Mouse (Mus musculus): ENCODE measurements at regions not wholly inside any gene's neighbourhood (a gene's known extent, or its start where the extent isn't known, plus 50 kb on each side); places are given as distances from the start of the nearest gene placed in this dataset.

DNA sequence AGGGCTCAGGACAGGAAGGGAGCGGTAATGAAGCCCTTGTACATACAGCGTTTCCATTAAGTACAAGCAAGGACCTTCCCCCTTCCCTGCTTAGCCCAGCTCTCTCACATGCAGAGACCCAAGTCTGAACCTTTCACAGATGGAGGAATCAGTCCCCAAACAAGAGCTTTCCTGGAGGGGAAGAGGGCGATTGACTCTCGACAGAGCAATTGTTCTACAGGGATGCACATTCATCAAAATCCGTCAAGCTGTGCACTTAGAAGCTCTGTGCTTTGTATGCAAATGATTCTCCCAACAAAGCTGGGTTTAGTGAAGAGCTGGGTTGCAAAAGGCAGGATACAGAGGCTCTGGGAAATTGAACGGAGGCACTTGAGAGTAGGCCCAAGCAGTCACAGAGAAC, 141.1 kb upstream of the Haao start:
- H3K36me3 ChIP-seq (replicated peaks) = no peaks in the 10 kb centered on the region
- no peaks in the 10 kb centered on the region for H3K9me3 ChIP-seq (replicated peaks)
- no peak overlapping the region for H3K4me2 ChIP-seq
- H3K4me1 ChIP-seq (replicated peaks) = peaks cover 29% of the 10 kb centered on the region
- no peak overlapping the region for H3K9ac ChIP-seq
- no peak for ATAC-seq (ENCODE audit: insufficient read depth)
- WGBS (ENCODE audit: insufficient replicate concordance) = 43% methylated on average over 6 of the region's 6 CpGs
- H3K4me3 ChIP-seq (replicated peaks) = no peak overlapping the region
- H3K27me3 ChIP-seq = no peaks in the 10 kb centered on the region
- H3K27ac ChIP-seq (replicated peaks) = no peak overlapping the region; the same call in 1 of the 2 replicates

DNA sequence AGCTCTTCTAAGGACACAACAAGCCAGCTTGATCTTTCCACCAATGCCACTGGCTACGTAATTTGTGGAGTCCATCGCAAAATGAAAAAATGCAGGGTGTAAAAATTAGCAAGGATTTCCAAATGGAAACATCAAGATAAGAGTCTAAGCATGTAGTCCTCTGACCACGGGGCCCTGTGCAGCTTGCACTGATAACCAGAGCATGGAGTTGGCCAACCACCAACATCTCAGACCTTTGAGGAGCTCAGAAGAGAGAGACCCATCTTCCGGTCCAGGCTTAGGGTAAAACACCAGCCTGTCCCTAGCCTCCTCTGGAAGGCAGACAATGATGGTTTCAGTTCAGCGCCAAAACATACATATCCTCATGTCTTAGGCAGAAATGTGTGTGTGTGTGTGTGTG, 140.4 kb upstream of the Haao start:
- peaks cover 30% of the 10 kb centered on the region for H3K4me1 ChIP-seq (replicated peaks)
- H3K27me3 ChIP-seq = no peaks in the 10 kb centered on the region
- H3K27ac ChIP-seq (replicated peaks) = no peak overlapping the region
- H3K9me3 ChIP-seq (replicated peaks) = no peaks in the 10 kb centered on the region
- no peak overlapping the region for H3K4me2 ChIP-seq
- no peaks in the 10 kb centered on the region for H3K36me3 ChIP-seq (replicated peaks)
- ATAC-seq (ENCODE audit: insufficient read depth) = no peak
- WGBS (ENCODE audit: insufficient replicate concordance) = 24% methylated on average over 5 of the region's 5 CpGs
- no peak overlapping the region for H3K9ac ChIP-seq
- H3K4me3 ChIP-seq (replicated peaks) = no peak overlapping the region

DNA sequence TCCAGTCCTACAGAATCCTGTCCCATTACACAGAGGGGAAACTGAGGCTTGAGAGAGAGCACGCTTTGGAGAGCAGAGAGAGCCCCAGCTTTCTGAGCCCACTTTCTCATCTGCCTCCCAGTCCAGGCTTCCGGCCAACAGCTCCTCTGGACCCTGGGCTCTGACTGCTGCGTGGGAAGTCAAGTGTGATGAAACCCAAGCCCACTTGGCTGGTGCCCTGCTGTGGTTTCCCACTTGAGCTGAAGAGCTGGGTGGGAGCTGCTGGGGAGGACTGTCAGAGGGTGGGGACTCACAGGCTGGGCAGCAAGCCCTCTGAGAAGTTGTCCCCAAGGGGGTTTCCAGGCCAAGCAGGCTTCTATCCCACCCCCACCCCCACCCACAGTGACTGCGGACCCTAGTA, 139.9 kb upstream of the Haao start:
- Histone ChIP-seq H3K9ac (no peak overlapping the region), H3K36me3 (replicated peaks) (no peaks in the 10 kb centered on the region), H3K4me3 (replicated peaks) (no peak overlapping the region), H3K9me3 (replicated peaks) (no peaks in the 10 kb centered on the region), H3K27me3 (no peaks in the 10 kb centered on the region), H3K27ac (replicated peaks) (no peak overlapping the region), H3K4me2 (no peak overlapping the region), H3K4me1 (replicated peaks) (peaks cover 35% of the 10 kb centered on the region)
- WGBS (ENCODE audit: insufficient replicate concordance) = 64% methylated on average over 4 of the region's 4 CpGs
- no peak for ATAC-seq (ENCODE audit: insufficient read depth)

DNA sequence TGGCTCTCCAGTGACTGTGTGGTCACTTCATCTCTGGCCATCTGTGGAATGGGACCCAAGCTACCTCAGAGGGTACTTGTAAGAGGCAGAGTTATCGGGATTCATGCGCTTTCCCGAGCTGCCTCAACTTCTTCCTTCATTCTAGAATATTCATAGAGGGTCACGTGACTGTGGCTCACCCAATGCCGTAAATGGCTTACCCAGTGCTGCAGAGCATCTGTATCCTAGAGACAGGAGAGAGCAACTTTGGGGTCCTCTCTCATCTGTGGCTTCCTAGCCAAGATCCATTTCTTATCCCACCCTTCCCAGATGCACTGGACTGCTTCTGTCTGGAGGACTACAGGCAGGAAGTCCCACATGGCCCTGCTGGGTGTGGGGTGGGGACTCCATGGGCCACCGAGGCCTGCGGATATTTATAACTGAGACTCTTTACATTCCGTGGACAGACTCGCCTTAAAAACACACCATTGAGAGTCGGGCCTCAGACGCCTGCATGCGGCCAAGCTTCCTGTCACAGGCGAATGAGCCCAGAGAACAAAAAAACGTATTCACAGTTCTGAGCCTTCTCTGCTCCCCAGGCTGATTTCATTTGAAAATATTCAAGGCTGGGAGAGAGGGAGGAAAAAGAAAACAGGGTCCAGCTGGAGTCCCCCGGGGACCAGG, 138.3 kb upstream of the Haao start:
- ATAC-seq (ENCODE audit: insufficient read depth) = no peak
- Histone ChIP-seq H3K4me1 (replicated peaks) (peaks cover 36% of the 10 kb centered on the region), H3K9ac (no peak overlapping the region)

DNA sequence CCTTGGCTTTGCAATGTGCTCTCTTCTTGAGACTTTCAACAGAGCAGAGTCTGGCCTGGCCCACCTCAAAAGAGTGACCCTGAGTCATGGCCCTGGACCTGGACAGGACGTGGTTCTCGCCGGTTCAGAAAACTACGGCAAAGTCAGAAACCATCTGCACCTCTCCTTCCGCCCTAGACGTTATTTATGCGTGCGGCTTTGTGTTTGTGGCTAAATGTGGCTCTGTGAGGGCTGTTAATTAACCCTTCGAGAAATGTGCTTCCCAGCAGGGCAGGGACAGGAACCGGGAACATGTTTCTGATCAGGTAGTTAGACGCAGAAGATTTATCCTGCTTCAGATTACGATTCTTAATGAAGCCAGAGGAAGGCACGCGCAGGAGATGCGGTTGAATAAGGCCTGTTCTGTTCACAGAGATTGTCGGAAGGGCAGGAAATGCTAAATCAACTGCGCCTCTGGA, 137.6 kb upstream of the Haao start:
- 0 out of 2 replicates have a peak overlapping the region, but pooled peaks have one; percentile 9 for H3K27ac ChIP-seq (replicated peaks)
- WGBS (ENCODE audit: insufficient replicate concordance) = 23% methylated on average over 17 of the region's 17 CpGs
- no peaks in the 10 kb centered on the region for H3K36me3 ChIP-seq (replicated peaks)
- H3K4me3 ChIP-seq (replicated peaks) = no peak overlapping the region
- no peak overlapping the region for H3K4me2 ChIP-seq
- ATAC-seq (ENCODE audit: insufficient read depth) = no peak
- H3K9me3 ChIP-seq (replicated peaks) = no peaks in the 10 kb centered on the region
- no peak overlapping the region for H3K9ac ChIP-seq
- H3K27me3 ChIP-seq = no peaks in the 10 kb centered on the region
- peaks cover 30% of the 10 kb centered on the region for H3K4me1 ChIP-seq (replicated peaks)

More for the DNA sequence above, 138.3 kb upstream of the Haao start:
- no peaks in the 10 kb centered on the region for H3K27me3 ChIP-seq
- H3K36me3 ChIP-seq (replicated peaks) = no peaks in the 10 kb centered on the region
- WGBS (ENCODE audit: insufficient replicate concordance) = 39% methylated on average over 15 of the region's 15 CpGs
- H3K9me3 ChIP-seq (replicated peaks) = no peaks in the 10 kb centered on the region
- no peak overlapping the region for H3K4me2 ChIP-seq
- no peak overlapping the region for H3K4me3 ChIP-seq (replicated peaks)
- 0 out of 2 replicates have a peak overlapping the region, but pooled peaks have one; percentile 9 for H3K27ac ChIP-seq (replicated peaks)

DNA sequence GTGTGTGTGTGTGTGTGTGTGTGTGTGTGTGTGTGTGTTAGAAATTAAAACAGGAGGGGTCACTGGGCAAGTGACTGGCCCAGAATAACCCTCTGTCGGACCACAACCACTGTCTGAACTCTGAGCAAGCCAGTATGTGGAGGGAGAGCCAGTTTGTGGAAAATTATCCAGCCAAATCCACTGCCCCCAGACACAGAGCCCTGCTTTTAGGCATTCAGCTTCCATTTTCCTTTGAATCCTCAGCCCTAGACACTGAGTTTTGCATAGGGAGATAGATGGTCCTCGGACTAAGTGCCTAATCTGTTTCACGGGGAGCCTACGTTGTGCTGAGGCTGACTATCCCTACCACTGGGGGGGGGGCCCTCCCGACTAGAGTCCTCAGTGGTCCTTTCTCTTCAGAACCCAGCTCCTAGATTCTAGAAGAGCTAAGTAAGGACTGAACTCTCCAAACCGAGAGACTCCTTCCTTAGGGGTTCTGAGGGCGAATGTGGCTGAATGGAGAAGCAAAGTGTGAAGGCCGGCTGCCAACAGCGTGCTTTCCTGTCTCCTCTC, 136.2 kb upstream of the Haao start:
- no peak overlapping the region for H3K27ac ChIP-seq (replicated peaks)
- H3K4me2 ChIP-seq = no peak overlapping the region
- H3K27me3 ChIP-seq = no peaks in the 10 kb centered on the region
- H3K9ac ChIP-seq = no peak overlapping the region
- H3K4me1 ChIP-seq (replicated peaks) = peaks cover 25% of the 10 kb centered on the region
- no peaks in the 10 kb centered on the region for H3K9me3 ChIP-seq (replicated peaks)
- ATAC-seq (ENCODE audit: insufficient read depth) = no peak
- no peak overlapping the region for H3K4me3 ChIP-seq (replicated peaks)
- 76% methylated on average over 9 of the region's 9 CpGs for WGBS (ENCODE audit: insufficient replicate concordance)
- H3K36me3 ChIP-seq (replicated peaks) = no peaks in the 10 kb centered on the region

DNA sequence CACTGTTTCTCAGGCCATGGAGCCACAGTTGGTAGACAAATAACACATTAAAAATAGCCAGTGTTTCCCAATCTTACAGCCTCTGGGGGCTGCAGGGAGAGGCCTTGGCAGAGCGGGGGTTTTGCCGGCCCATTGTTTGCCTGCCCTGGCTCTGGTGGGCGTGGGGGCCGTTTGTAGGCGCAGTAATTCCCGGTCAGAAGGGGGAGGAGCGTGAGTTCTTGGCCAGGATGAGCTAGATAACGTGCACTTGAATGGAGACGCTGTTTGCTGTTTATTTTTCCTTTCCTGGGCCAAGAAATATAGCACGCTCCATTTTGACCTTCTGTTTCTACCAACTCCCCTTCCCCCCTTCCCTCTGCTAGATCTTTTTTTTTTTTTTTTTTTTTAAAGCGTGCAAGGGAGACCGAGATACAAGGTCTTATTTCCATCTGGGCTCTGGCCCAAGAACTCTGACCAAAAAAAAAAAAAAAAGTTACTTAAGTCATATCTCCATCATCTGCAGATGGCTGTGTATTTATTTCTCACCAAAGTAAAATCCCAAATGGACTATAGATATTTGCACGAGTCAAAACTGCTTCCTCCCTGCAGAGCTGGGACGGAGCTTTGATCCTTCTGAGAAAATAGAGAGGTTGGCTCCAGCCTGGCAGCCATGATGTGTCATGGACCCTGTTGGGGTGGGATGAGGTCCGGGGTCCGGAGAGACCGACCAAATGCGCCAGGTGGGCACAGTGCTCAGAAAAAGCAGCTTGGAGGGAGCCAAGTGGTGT, 135.5 kb upstream of the Haao start:
- Histone ChIP-seq H3K27me3 (no peaks in the 10 kb centered on the region), H3K4me2 (no peak overlapping the region)
- ATAC-seq (ENCODE audit: insufficient read depth) = no peak

DNA sequence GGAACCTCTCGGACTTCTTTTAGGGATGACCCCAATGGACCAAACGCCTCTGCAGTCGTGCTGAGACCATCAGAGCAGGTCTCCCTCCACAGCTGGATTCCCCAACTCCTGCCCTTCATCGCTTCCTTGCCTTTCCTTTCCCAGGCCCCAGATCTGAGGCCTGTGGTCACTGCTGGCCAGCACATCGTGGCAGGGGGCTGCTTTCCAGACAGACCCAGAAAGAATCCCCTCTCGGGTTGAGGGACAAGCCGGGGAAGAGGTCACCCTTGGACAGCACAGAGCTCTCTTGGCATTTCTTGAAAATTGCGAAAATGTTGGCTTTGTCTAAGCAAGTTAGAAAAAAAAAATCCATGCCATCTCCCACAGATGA, 134.9 kb upstream of the Haao start:
- Histone ChIP-seq H3K27me3 (no peaks in the 10 kb centered on the region), H3K36me3 (replicated peaks) (no peaks in the 10 kb centered on the region), H3K9me3 (replicated peaks) (no peaks in the 10 kb centered on the region), H3K4me3 (replicated peaks) (no peak overlapping the region), H3K9ac (no peak overlapping the region), H3K27ac (replicated peaks) (no peak overlapping the region; the same call in 1 of the 2 replicates), H3K4me2 (no peak overlapping the region), H3K4me1 (replicated peaks) (peaks cover 20% of the 10 kb centered on the region)
- 52% methylated on average over 8 of the region's 8 CpGs for WGBS (ENCODE audit: insufficient replicate concordance)
- ATAC-seq (ENCODE audit: insufficient read depth) = no peak

More for the DNA sequence above, 135.5 kb upstream of the Haao start:
- 34% methylated on average over 18 of the region's 18 CpGs for WGBS (ENCODE audit: insufficient replicate concordance)
- no peak overlapping the region for H3K9ac ChIP-seq
- H3K36me3 ChIP-seq (replicated peaks) = no peaks in the 10 kb centered on the region
- H3K4me1 ChIP-seq (replicated peaks) = peaks cover 24% of the 10 kb centered on the region
- H3K9me3 ChIP-seq (replicated peaks) = no peaks in the 10 kb centered on the region
- H3K4me3 ChIP-seq (replicated peaks) = no peak overlapping the region
- H3K27ac ChIP-seq (replicated peaks) = no peak overlapping the region

DNA sequence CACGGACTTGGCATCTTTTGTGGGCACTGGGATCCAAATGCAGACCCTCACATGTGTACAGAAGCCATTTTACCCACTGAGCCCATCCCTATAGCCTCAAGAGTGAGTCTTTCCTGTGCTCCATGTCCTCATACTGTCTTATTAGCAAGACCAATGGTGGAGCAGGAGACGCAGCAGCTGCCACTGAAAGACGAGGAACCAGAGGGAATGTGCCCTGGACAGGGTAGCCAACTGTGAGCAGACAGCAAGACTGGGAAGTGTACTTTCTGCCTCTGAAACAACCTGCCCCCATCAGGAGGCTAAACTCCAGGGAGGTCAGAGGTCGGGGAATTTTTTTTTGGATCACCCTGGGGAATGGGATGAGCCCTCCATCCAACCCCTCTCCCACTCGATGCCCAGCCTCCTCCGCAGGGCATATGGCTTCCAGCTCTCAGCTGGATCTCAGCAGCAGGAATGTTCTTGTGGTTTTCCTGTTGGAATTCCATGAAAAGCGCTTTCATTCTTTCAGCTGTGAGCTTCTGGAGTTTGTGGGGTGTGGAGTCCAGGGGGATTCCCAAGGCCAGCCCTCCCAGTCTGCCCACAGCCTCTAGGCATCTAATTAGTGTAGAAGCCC, 131.2 kb upstream of the Haao start:
- no peak overlapping the region for H3K4me3 ChIP-seq (replicated peaks)
- H3K9me3 ChIP-seq (replicated peaks) = no peaks in the 10 kb centered on the region
- H3K27ac ChIP-seq (replicated peaks) = no peak overlapping the region
- H3K4me2 ChIP-seq = no peak overlapping the region
- no peaks in the 10 kb centered on the region for H3K27me3 ChIP-seq
- no peak for ATAC-seq (ENCODE audit: insufficient read depth)
- H3K4me1 ChIP-seq (replicated peaks) = peaks cover 26% of the 10 kb centered on the region
- no peaks in the 10 kb centered on the region for H3K36me3 ChIP-seq (replicated peaks)
- H3K9ac ChIP-seq = no peak overlapping the region
- WGBS (ENCODE audit: insufficient replicate concordance) = 66% methylated on average over 7 of the region's 7 CpGs

DNA sequence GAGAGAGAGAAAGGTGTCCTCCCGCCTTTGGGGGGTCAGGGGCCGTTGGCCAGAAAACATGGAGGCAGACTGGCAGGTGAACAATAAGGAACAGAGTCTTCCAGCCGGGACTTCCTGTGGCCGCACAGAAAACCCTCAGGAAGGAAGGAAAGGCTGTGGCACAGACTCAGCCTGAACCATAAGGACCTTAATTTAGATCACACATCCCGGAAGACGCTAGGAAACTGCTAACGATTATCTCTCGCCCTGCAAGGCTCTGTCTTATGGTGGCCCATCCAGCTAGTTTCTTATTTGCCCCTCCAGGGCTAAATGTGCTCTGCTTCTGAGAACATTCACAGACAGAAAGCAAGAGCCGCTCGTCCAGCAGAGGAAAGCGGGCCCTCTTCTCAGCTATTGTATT, 130.0 kb upstream of the Haao start:
- H3K4me2 ChIP-seq = no peak overlapping the region
- WGBS (ENCODE audit: insufficient replicate concordance) = 33% methylated on average over 11 of the region's 11 CpGs
- no peaks in the 10 kb centered on the region for H3K9me3 ChIP-seq (replicated peaks)
- no peak overlapping the region for H3K9ac ChIP-seq
- no peaks in the 10 kb centered on the region for H3K36me3 ChIP-seq (replicated peaks)
- no peak for ATAC-seq (ENCODE audit: insufficient read depth)
- H3K4me1 ChIP-seq (replicated peaks) = peaks cover 26% of the 10 kb centered on the region
- no peaks in the 10 kb centered on the region for H3K27me3 ChIP-seq
- H3K4me3 ChIP-seq (replicated peaks) = no peak overlapping the region
- no peak overlapping the region for H3K27ac ChIP-seq (replicated peaks)

DNA sequence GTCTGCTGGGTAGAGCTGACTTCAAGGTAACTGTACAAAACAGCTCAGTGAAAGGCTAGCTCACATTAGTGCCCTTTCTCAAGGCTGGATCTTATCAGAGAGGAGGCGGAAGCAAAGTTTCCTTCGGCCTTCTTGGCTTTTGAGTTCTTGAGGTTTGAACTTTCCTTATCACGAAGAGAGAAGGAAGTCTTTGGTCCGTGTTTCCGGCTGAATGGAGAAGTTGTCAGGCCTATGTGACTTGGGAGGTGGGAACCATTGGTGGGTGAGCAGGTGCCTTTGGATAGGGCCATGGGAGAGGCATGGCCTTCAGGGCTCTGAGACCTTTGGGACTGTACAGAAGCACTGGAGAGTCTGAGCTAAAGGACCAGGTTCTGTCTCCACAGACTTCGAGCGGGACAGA, 128.1 kb upstream of the Haao start:
- no peaks in the 10 kb centered on the region for H3K9me3 ChIP-seq (replicated peaks)
- no peak overlapping the region for H3K9ac ChIP-seq
- no peak overlapping the region for H3K4me2 ChIP-seq
- ATAC-seq (ENCODE audit: insufficient read depth) = no peak
- no peaks in the 10 kb centered on the region for H3K36me3 ChIP-seq (replicated peaks)
- no peaks in the 10 kb centered on the region for H3K27me3 ChIP-seq
- H3K27ac ChIP-seq (replicated peaks) = no peak overlapping the region
- peaks cover 24% of the 10 kb centered on the region for H3K4me1 ChIP-seq (replicated peaks)
- no peak overlapping the region for H3K4me3 ChIP-seq (replicated peaks)
- WGBS (ENCODE audit: insufficient replicate concordance) = 16% methylated on average over 7 of the region's 7 CpGs
